8 mouse cellular contexts compared by ENCODE assay signal in genomic region chr14:64568689-64569088, GRCm38 (mm10).
DNase-seq lines count a peak whose midpoint lies in the region; ATAC-seq and TF ChIP-seq lines count a peak whose summit lies in the region.

No protein-coding gene starts in this region.

- TF ChIP-seq EP300 in liver, postnatal 0 days (IDR thresholded peaks at IDR 0.05; ENCODE audit: low read depth), result no peak

- WGBS in kidney, embryonic 15.5 days, result 12% methylated on average over 6 of the region's 6 CpGs
- WGBS in liver, postnatal 0 days (ENCODE audit: insufficient replicate concordance), result 11% methylated on average over 6 of the region's 6 CpGs

- ATAC-seq in kidney, embryonic 15.5 days (replicated peaks; ENCODE audit: low FRiP score), result no peak
- ATAC-seq in liver, postnatal 0 days, result no peak
- ATAC-seq in monocyte, adult 5-6 weeks (replicated peaks; ENCODE audit: insufficient number of reproducible peaks, low FRiP score, low TSS enrichment, poor library complexity, severe bottlenecking), result no peak

- no peak overlapping the region for H3K27ac ChIP-seq in kidney, embryonic 15.5 days
- H3K27ac ChIP-seq in liver, postnatal 0 days (ENCODE audit: low read depth), result no peak overlapping the region

- H3K36me3 ChIP-seq in kidney, embryonic 15.5 days, result no peaks in the 10 kb centered on the region
- no peaks in the 10 kb centered on the region for H3K36me3 ChIP-seq in liver, postnatal 0 days (replicated peaks; ENCODE audit: insufficient read depth, low read length)

- no peaks in the 10 kb centered on the region for H3K9me3 ChIP-seq in kidney, embryonic 15.5 days (replicated peaks)
- H3K9me3 ChIP-seq in liver, postnatal 0 days (ENCODE audit: low read length), result no peaks in the 10 kb centered on the region

- H3K4me2 ChIP-seq in kidney, embryonic 15.5 days, result no peak overlapping the region
- no peak overlapping the region for H3K4me2 ChIP-seq in liver, postnatal 0 days (ENCODE audit: low read depth, low read length)

- no peaks in the 10 kb centered on the region for H3K4me1 ChIP-seq in kidney, embryonic 15.5 days
- H3K4me1 ChIP-seq in liver, postnatal 0 days (ENCODE audit: insufficient read depth), result no peaks in the 10 kb centered on the region

- no peak overlapping the region for H3K4me3 ChIP-seq in kidney, embryonic 15.5 days (replicated peaks)
- no peak overlapping the region for H3K4me3 ChIP-seq in liver, postnatal 0 days (ENCODE audit: low read depth, low read length)

- no peak overlapping the region for H3K9ac ChIP-seq in kidney, embryonic 15.5 days
- H3K9ac ChIP-seq in liver, postnatal 0 days (replicated peaks), result no peak overlapping the region

- no peak for TF ChIP-seq CTCF in liver, postnatal 0 days (IDR thresholded peaks at IDR 0.05; ENCODE audit: low read depth)

- DNase-seq in kidney, postnatal 10 days, result peak; percentile 76
- peak; percentile 71 for DNase-seq in NIH3T3 (ENCODE audit: low read depth)
- DNase-seq in adrenal gland, postnatal 14 days, result peak; percentile 78
- peak; percentile 43 for DNase-seq in liver, postnatal 0 days
- no peak for DNase-seq in left cerebral cortex, postnatal 4 days
- DNase-seq in cerebellum, adult 11 months, result no peak

- intact Hi-C loops in left cerebral cortex, postnatal 4 days (cut with DNase I), result no loop called here

- no peaks in the 10 kb centered on the region; the same call in 1 of the 2 replicates for H3K27me3 ChIP-seq in kidney, embryonic 15.5 days
- no peaks in the 10 kb centered on the region for H3K27me3 ChIP-seq in liver, postnatal 0 days (ENCODE audit: insufficient read depth, low read length)

Comparison
In these comparisons a context has a peak if more than half of its experiments do, and no peak if none do; other contexts are left out.
1. DNase-seq: peak in kidney, postnatal 10 days (single experiment), NIH3T3 (single experiment), adrenal gland, postnatal 14 days (single experiment) and liver, postnatal 0 days (single experiment); none in left cerebral cortex, postnatal 4 days (single experiment) and cerebellum, adult 11 months (single experiment).